Mouse (Mus musculus) hindbrain, embryonic 10.5 days (tissue): ENCODE measurements at regions not wholly inside any gene's neighbourhood (a gene's known extent, or its start where the extent isn't known, plus 50 kb on each side); places are given as distances from the start of the nearest gene placed in this dataset.

ENCODE experiments used
- DNase-seq: peaks from one replicate; pipeline ENCODE4 v3.0.0-alpha.2; 2017; ENCODE audit warnings: low spot score
- H3K27ac ChIP-seq: fragments of 300-500 bp; sonication (generic); 2 replicates; pipeline ENCODE4 v1.5.1; 2016; ENCODE audit warnings: mild to moderate bottlenecking, moderate library complexity
- H3K27me3 ChIP-seq: fragments of 300-500 bp; sonication (generic); 2 replicates; pipeline ENCODE4 v1.6.1; 2016; ENCODE audit warnings: mild to moderate bottlenecking; ENCODE audit not compliant: poor library complexity, insufficient read depth, severe bottlenecking
- H3K36me3 ChIP-seq: fragments of 300-500 bp; sonication (generic); 2 replicates; pipeline ENCODE4 v1.6.1; 2016; ENCODE audit warnings: mild to moderate bottlenecking, moderate library complexity
- H3K4me1 ChIP-seq: fragments of 300-500 bp; sonication (generic); replicated peaks from 2 replicates; pipeline ENCODE4 v1.6.1; 2016; ENCODE audit warnings: mild to moderate bottlenecking
- H3K4me3 ChIP-seq: fragments of 300-500 bp; sonication (generic); 2 replicates; pipeline ENCODE4 v1.5.1; 2016; ENCODE audit warnings: mild to moderate bottlenecking, moderate library complexity
- H3K9me3 ChIP-seq: fragments of 300-500 bp; sonication (generic); 2 replicates; pipeline ENCODE4 v1.6.1; 2016; ENCODE audit warnings: mild to moderate bottlenecking, moderate library complexity
- whole genome bisulfite sequencing: fragments of 180-500 bp; shearing (Covaris S2); methylation state at CpG from one replicate; pipeline ENCODE4 v1.1.7; 2016; 5-methylcytosine and 5-hydroxymethylcytosine counted together

- H3K36me3 ChIP-seq = no peaks in the 10 kb centered on the region
- no peaks in the 10 kb centered on the region for H3K9me3 ChIP-seq
- no peak overlapping the region for H3K4me3 ChIP-seq
- peaks cover 14% of the 10 kb centered on the region for H3K4me1 ChIP-seq
- H3K27me3 ChIP-seq = no peaks in the 10 kb centered on the region
- WGBS = 80% methylated on average over 1 of the region's 1 CpGs
- DNase-seq = no peak
- no peak overlapping the region for H3K27ac ChIP-seq
Observed at GRCm38 (mm10) chr11:44062446-44062845, 161.4 kb upstream of the Adra1b start.

- H3K27me3 ChIP-seq = no peaks in the 10 kb centered on the region
- DNase-seq = no peak
Observed at GRCm38 (mm10) chr11:44066176-44066575, 165.2 kb upstream of the Adra1b start.

GRCm38 (mm10) chr11:44083716-44084115 is 182.7 kb upstream of the Adra1b start:
- 83% methylated on average over 3 of the region's 3 CpGs for WGBS

More at GRCm38 (mm10) chr11:44066176-44066575, 165.2 kb upstream of the Adra1b start:
- H3K9me3 ChIP-seq = no peaks in the 10 kb centered on the region
- H3K36me3 ChIP-seq = no peaks in the 10 kb centered on the region
- no peak overlapping the region for H3K27ac ChIP-seq
- H3K4me1 ChIP-seq = peaks cover under 1% of the 10 kb centered on the region; the same call in 1 of the 2 replicates
- H3K4me3 ChIP-seq = no peak overlapping the region
- 93% methylated on average over 2 of the region's 2 CpGs for WGBS

GRCm38 (mm10) chr11:44086951-44087350 is 185.9 kb upstream of the Adra1b start:
- H3K27ac ChIP-seq = no peak overlapping the region
- no peaks in the 10 kb centered on the region for H3K36me3 ChIP-seq
- WGBS = 53% methylated on average over 2 of the region's 2 CpGs
- no peaks in the 10 kb centered on the region for H3K27me3 ChIP-seq
- H3K4me3 ChIP-seq = no peak overlapping the region
- no peaks in the 10 kb centered on the region for H3K9me3 ChIP-seq
- no peaks in the 10 kb centered on the region for H3K4me1 ChIP-seq
- DNase-seq = no peak

More at GRCm38 (mm10) chr11:44083716-44084115, 182.7 kb upstream of the Adra1b start:
- no peak for DNase-seq
- Histone ChIP-seq H3K4me3 (no peak overlapping the region), H3K36me3 (no peaks in the 10 kb centered on the region), H3K27ac (no peak overlapping the region), H3K4me1 (no peaks in the 10 kb centered on the region), H3K27me3 (no peaks in the 10 kb centered on the region), H3K9me3 (no peaks in the 10 kb centered on the region)

- no peak overlapping the region for H3K4me3 ChIP-seq
- no peak overlapping the region for H3K27ac ChIP-seq
- 90% methylated on average over 9 of the region's 9 CpGs for whole genome bisulfite sequencing
- DNase-seq = no peak
- no peaks in the 10 kb centered on the region for H3K9me3 ChIP-seq
- H3K4me1 ChIP-seq = no peaks in the 10 kb centered on the region
- no peaks in the 10 kb centered on the region for H3K27me3 ChIP-seq
- no peaks in the 10 kb centered on the region for H3K36me3 ChIP-seq
Observed at GRCm38 (mm10) chr11:44089514-44089913, 188.5 kb upstream of the Adra1b start.

GRCm38 (mm10) chr11:44095280-44095679 is 194.3 kb upstream of the Adra1b start:
- DNase-seq = no peak
- no peaks in the 10 kb centered on the region for H3K27me3 ChIP-seq
- no peaks in the 10 kb centered on the region for H3K36me3 ChIP-seq
- WGBS = 72% methylated on average over 4 of the region's 4 CpGs
- H3K4me3 ChIP-seq = no peak overlapping the region
- H3K9me3 ChIP-seq = no peaks in the 10 kb centered on the region
- no peak overlapping the region for H3K27ac ChIP-seq
- H3K4me1 ChIP-seq = no peaks in the 10 kb centered on the region

- no peaks in the 10 kb centered on the region for H3K9me3 ChIP-seq
- DNase-seq = no peak
- no peak overlapping the region for H3K27ac ChIP-seq
- no peaks in the 10 kb centered on the region for H3K36me3 ChIP-seq
- no peak overlapping the region for H3K4me3 ChIP-seq
- H3K27me3 ChIP-seq = no peaks in the 10 kb centered on the region
- H3K4me1 ChIP-seq = no peaks in the 10 kb centered on the region
- WGBS = 83% methylated on average over 5 of the region's 5 CpGs
Observed at GRCm38 (mm10) chr11:44103188-44103840, 202.3 kb upstream of the Adra1b start.

GRCm38 (mm10) chr11:44103841-44104191 is 202.8 kb upstream of the Adra1b start:
- no peaks in the 10 kb centered on the region for H3K9me3 ChIP-seq
- H3K27ac ChIP-seq = no peak overlapping the region
- H3K4me1 ChIP-seq = no peaks in the 10 kb centered on the region
- no peaks in the 10 kb centered on the region for H3K36me3 ChIP-seq
- no peak overlapping the region for H3K4me3 ChIP-seq
- DNase-seq = no peak
- no peaks in the 10 kb centered on the region for H3K27me3 ChIP-seq

GRCm38 (mm10) chr11:44106231-44106630 is 205.2 kb upstream of the Adra1b start:
- 86% methylated on average over 1 of the region's 1 CpGs for WGBS
- no peaks in the 10 kb centered on the region for H3K27me3 ChIP-seq
- no peak overlapping the region for H3K4me3 ChIP-seq
- no peak for DNase-seq
- no peaks in the 10 kb centered on the region for H3K36me3 ChIP-seq
- H3K27ac ChIP-seq = no peak overlapping the region
- H3K4me1 ChIP-seq = no peaks in the 10 kb centered on the region
- no peaks in the 10 kb centered on the region for H3K9me3 ChIP-seq

GRCm38 (mm10) chr11:44111525-44111924 is 210.5 kb upstream of the Adra1b start:
- Histone ChIP-seq H3K27me3 (no peaks in the 10 kb centered on the region), H3K9me3 (no peaks in the 10 kb centered on the region)
- no peak for DNase-seq

GRCm38 (mm10) chr11:44127088-44127487 is 226.1 kb upstream of the Adra1b start:
- WGBS = 64% methylated on average over 9 of the region's 9 CpGs
- H3K9me3 ChIP-seq = no peaks in the 10 kb centered on the region
- H3K27me3 ChIP-seq = no peaks in the 10 kb centered on the region
- H3K4me1 ChIP-seq = 0 out of 2 replicates have a peak, but pooled peaks cover 4% of the 10 kb centered on the region
- peak; percentile 12 for DNase-seq
- H3K36me3 ChIP-seq = no peaks in the 10 kb centered on the region
- H3K27ac ChIP-seq = 0 out of 2 replicates have a peak overlapping the region, but pooled peaks have one; percentile 4
- no peak overlapping the region for H3K4me3 ChIP-seq

More at GRCm38 (mm10) chr11:44111525-44111924, 210.5 kb upstream of the Adra1b start:
- 83% methylated on average over 5 of the region's 5 CpGs for WGBS
- Histone ChIP-seq H3K4me3 (no peak overlapping the region), H3K36me3 (no peaks in the 10 kb centered on the region), H3K27ac (no peak overlapping the region), H3K4me1 (no peaks in the 10 kb centered on the region)

GRCm38 (mm10) chr11:44128481-44128880 is 227.5 kb upstream of the Adra1b start:
- Histone ChIP-seq H3K4me3 (no peak overlapping the region), H3K27me3 (no peaks in the 10 kb centered on the region), H3K9me3 (no peaks in the 10 kb centered on the region), H3K36me3 (no peaks in the 10 kb centered on the region), H3K27ac (no peak overlapping the region), H3K4me1 (0 out of 2 replicates have a peak, but pooled peaks cover 4% of the 10 kb centered on the region)
- DNase-seq = no peak
- 92% methylated on average over 6 of the region's 6 CpGs for WGBS

GRCm38 (mm10) chr11:44133244-44133643 is 232.2 kb upstream of the Adra1b start:
- no peak overlapping the region for H3K4me3 ChIP-seq
- WGBS = 76% methylated on average over 7 of the region's 7 CpGs
- H3K9me3 ChIP-seq = no peaks in the 10 kb centered on the region
- H3K27me3 ChIP-seq = no peaks in the 10 kb centered on the region
- no peaks in the 10 kb centered on the region for H3K36me3 ChIP-seq
- H3K4me1 ChIP-seq = no peaks in the 10 kb centered on the region
- no peak for DNase-seq
- H3K27ac ChIP-seq = no peak overlapping the region

GRCm38 (mm10) chr11:44136024-44136423 is 235.0 kb upstream of the Adra1b start:
- H3K4me1 ChIP-seq = no peaks in the 10 kb centered on the region
- H3K36me3 ChIP-seq = no peaks in the 10 kb centered on the region
- H3K4me3 ChIP-seq = no peak overlapping the region
- no peak overlapping the region for H3K27ac ChIP-seq
- DNase-seq = no peak
- no peaks in the 10 kb centered on the region for H3K27me3 ChIP-seq
- H3K9me3 ChIP-seq = no peaks in the 10 kb centered on the region
- 88% methylated on average over 3 of the region's 3 CpGs for WGBS
